20 mouse cellular contexts compared by ENCODE assay signal in genomic region chr5:71898214-71898613, GRCm38 (mm10).
A peak's percentile ranks its signal among the peaks of the same experiment; 100 is the strongest.
DNase-seq lines count a peak whose midpoint lies in the region; TF ChIP-seq lines count a peak whose summit lies in the region.
"Had no signal": no experiment of that assay in that cellular context is flagged by ENCODE, and none has a peak within 500 bp of the region (broad histone marks: within the 10 kb centered on the region; RNA-seq: fewer than 3 reads in every experiment).

No protein-coding gene starts in this region.

- H3K4me3 ChIP-seq in layer of hippocampus, adult 2 months, result no peak overlapping the region
- no peak overlapping the region for H3K4me3 ChIP-seq in left cerebral cortex, adult 2 months
- H3K4me3 ChIP-seq: embryonic facial prominence, embryonic 15.5 days; erythroblast, embryonic 14.5 days; forebrain, embryonic 10.5 days; heart, adult 2 months; heart, embryonic 12.5 days; hindbrain, embryonic 15.5 days had no signal

- no peak overlapping the region for H3K27ac ChIP-seq in layer of hippocampus, adult 2 months
- no peak overlapping the region for H3K27ac ChIP-seq in left cerebral cortex, adult 2 months
- H3K27ac ChIP-seq: embryonic facial prominence, embryonic 15.5 days; forebrain, embryonic 10.5 days; heart, adult 2 months; hindbrain, embryonic 15.5 days had no signal

- TF ChIP-seq CTCF in layer of hippocampus, adult 2 months (conservative IDR thresholded peaks at IDR 0.05), result peak; percentile 27; the same call in 1 of the 2 replicates
- peak; percentile 34 for TF ChIP-seq CTCF in left cerebral cortex, adult 2 months (IDR thresholded peaks at IDR 0.05)

- no peak for DNase-seq in layer of hippocampus, adult 2 months (ENCODE audit: low spot score in 2 of 2)
- DNase-seq in layer of hippocampus, adult 8-10 months (ENCODE audit: low spot score in 2 of 2), result no peak
- peak; percentile 61 for DNase-seq in brain, adult 2 months (ENCODE audit: low read depth, low spot score)
- DNase-seq in left cerebral cortex, adult 2 months (ENCODE audit: extremely low spot score in 1 of 2, low spot score in 2 of 2), result no peak
- peak; percentile 10 for DNase-seq in right cerebral cortex, postnatal 4 days
- DNase-seq in MN1 (ENCODE audit: low spot score), result no peak
- DNase-seq in yolk sac, embryonic 10.5 days (ENCODE audit: low spot score), result no peak
- DNase-seq: adrenal gland, postnatal 14 days; cerebellum, adult 18-20 months; cerebellum, adult 9-11 months; cerebellum, postnatal 36 days; embryo, embryonic 11 days; gastrocnemius, postnatal 10 days; heart, adult 2 months; heart, postnatal 36 days had no signal

- intact Hi-C loops in left cerebral cortex, adult 2 months (cut with DNase I), result loop anchor here (10.0 kb wide), 1 partner anchor 197 kb away; no protein-coding TSS in a partner anchor

Comparison
In these comparisons a context has a peak if more than half of its experiments do, and no peak if none do; other contexts are left out.
1. DNase-seq: peak in brain, adult 2 months (single experiment) and right cerebral cortex, postnatal 4 days (single experiment); none in layer of hippocampus, adult 2 months (0 of 2), layer of hippocampus, adult 8-10 months (0 of 2), left cerebral cortex, adult 2 months (0 of 2), MN1 (single experiment) and yolk sac, embryonic 10.5 days (single experiment).